Mouse (Mus musculus): ENCODE results near the gene Insyn1.

GRCm38 (mm10) chr9:58530407-58530806 lies 42.0 kb downstream of the Insyn1 start:
- TF ChIP-seq CHD2 (IDR thresholded peaks at IDR 0.05; ENCODE audit: low read depth, low read length), result no peak
- no peak for TF ChIP-seq HCFC1 (IDR thresholded peaks at IDR 0.05; ENCODE audit: borderline replicate concordance, insufficient read depth, low read length)
- TF ChIP-seq ZC3H11A (IDR thresholded peaks at IDR 0.05; ENCODE audit: borderline replicate concordance, low read depth, low read length), result no peak
- no peak for TF ChIP-seq ZNF384 (IDR thresholded peaks at IDR 0.05; ENCODE audit: low read depth, low read length)
- no peak for TF ChIP-seq MAFK (IDR thresholded peaks at IDR 0.05; ENCODE audit: insufficient read depth, low read depth, low read length)

Data from ES-E14 (cell line).